Mouse (Mus musculus): ENCODE measurements at regions not wholly inside any gene's neighbourhood (a gene's known extent, or its start where the extent isn't known, plus 50 kb on each side); places are given as distances from the start of the nearest gene placed in this dataset.
A peak's percentile ranks its signal among the peaks of the same experiment; 100 is the strongest.

DNA sequence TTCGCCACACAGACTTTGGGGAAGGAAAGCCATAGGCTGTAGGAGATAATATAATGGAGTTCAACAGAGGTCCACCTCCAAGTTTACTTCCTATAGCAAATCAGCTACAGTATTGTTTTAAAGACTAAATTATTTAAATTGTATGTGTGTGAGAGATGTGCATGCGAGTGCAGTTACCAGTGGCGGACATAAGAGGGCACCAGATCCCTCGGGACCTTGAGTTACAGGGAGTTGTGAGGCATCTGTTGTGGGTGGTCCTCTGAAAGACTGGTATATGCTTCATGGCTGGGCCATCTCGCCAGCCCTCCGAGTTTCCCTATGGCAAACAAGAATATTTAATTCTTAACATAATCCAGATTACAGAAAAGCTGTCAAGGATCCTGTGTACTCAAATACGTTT is 72.0 kb downstream of the Rps12 start:
- TF ChIP-seq EP300 (IDR thresholded peaks at IDR 0.05; ENCODE audit: insufficient read depth, low read depth, low read length), result no peak
- TF ChIP-seq CTCF (IDR thresholded peaks at IDR 0.05; ENCODE audit: low read depth, low read length), result peak; percentile 67
- no peak for TF ChIP-seq POLR2A (IDR thresholded peaks at IDR 0.05; ENCODE audit: insufficient read depth, low read length)

All from ES-Bruce4 (cell line).